Mouse (Mus musculus): Measurements from ENCODE around the gene Ajuba. TPM values are rescaled to one million over a fixed set of nuclear protein-coding genes. Genes with fewer than 3 reads are reported as not detected.

The Ajuba gene
- total and polyA plus RNA-seq, 3 experiments = not detected

- H3K27me3 ChIP-seq (ENCODE audit: insufficient read depth, low read length) = no peaks in the 10 kb centered on the region
- H3K9me3 ChIP-seq (replicated peaks) = no peaks in the 10 kb centered on the region
Measured at GRCm38 (mm10) chr14:54538580-54538979, 38.8 kb downstream of the Ajuba start.

DNA sequence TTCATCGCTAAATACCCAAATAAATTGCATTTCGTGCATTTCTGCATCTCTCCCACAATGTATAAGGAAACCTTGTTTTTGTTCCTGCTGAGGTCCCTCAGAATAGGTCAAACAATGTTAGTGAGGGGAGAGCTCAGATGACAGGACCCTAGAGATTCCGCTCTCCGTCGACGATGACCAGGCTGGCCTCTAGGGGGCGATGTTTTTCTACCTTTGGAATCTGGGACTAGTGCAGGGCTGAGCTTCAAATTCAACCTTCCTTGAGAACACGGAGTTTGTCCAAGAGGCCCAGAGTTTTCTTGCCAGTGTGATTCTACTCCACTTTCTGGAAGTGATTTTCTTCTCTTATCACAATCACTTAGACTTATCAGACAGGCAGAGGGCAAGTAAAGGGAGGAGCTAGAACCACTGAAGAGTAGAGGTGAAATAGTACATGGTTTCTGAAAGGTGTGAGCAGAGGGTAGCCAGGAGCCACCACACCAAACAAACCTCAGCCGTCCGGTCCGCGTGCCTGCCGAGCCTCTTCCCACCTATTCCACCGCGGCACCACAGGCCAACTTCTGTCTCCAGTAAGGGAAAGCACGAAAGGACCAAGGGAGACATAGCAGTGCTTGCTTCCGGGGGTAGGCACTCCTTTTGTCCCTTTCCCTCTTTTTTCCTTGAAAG lies 48.8 kb downstream of the Ajuba start:
- peaks cover 26% of the 10 kb centered on the region for H3K27me3 ChIP-seq (ENCODE audit: insufficient read depth, low read length)

More at GRCm38 (mm10) chr14:54538580-54538979, 38.8 kb downstream of the Ajuba start:
- TF ChIP-seq GATA1 (IDR thresholded peaks at IDR 0.05; ENCODE audit: borderline replicate concordance, low read length) = no peak
- no peak for TF ChIP-seq TAL1 (conservative IDR thresholded peaks at IDR 0.05; ENCODE audit: low read depth, low read length)
- no peak for TF ChIP-seq CTCF (IDR thresholded peaks at IDR 0.05; ENCODE audit: low read depth, low read length)
- TF ChIP-seq POLR2AphosphoS5 (IDR thresholded peaks at IDR 0.05; ENCODE audit: insufficient replicate concordance, low read depth, low read length) = no peak
- Histone ChIP-seq H3K4me3 (ENCODE audit: low read depth, low read length) (no peak overlapping the region), H3K36me3 (replicated peaks) (peaks cover 23% of the 10 kb centered on the region), H3K4me1 (ENCODE audit: insufficient read depth, low read depth, low read length) (no peaks in the 10 kb centered on the region)
- DNase-seq (ENCODE audit: low spot score) (no peak), ATAC-seq (ENCODE audit: extremely low read depth, insufficient number of reproducible peaks, low FRiP score, poor library complexity, severe bottlenecking) (no peak)

DNA sequence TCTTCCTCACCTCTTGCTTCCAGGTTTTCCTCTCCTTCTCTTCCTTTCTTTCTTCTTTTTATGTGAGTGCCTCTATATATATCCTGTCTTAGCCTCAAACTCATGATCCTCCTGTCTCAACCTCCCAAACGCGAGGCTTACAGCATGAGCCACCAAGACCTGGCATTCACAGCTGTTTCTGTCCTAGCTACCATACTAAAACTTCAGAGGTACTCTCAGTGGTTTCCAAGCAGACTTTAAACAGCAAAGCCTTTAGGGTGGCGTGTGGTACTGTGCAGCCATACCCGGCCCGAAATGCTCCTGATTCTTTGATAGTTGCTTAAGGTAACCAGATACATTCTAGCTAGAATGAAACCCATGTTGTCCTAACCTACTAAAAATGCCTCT lies 49.4 kb downstream of the Ajuba start:
- ATAC-seq (ENCODE audit: extremely low read depth, insufficient number of reproducible peaks, low FRiP score, poor library complexity, severe bottlenecking) = no peak
- no peak for DNase-seq (ENCODE audit: low spot score)
- H3K27me3 ChIP-seq (ENCODE audit: insufficient read depth, low read length) = peaks cover 26% of the 10 kb centered on the region

More for the DNA sequence above, 48.8 kb downstream of the Ajuba start:
- Histone ChIP-seq H3K36me3 (replicated peaks) (no peaks in the 10 kb centered on the region), H3K9me3 (replicated peaks) (0 out of 2 replicates have a peak, but pooled peaks cover 5% of the 10 kb centered on the region), H3K4me3 (ENCODE audit: low read depth, low read length) (peak overlapping the region; percentile 29; the same call in 1 of the 2 replicates), H3K4me1 (ENCODE audit: insufficient read depth, low read depth, low read length) (peaks cover 10% of the 10 kb centered on the region)
- TF ChIP-seq GATA2 (IDR thresholded peaks at IDR 0.05; ENCODE audit: borderline replicate concordance, low read depth, low read length) = no peak
- TF ChIP-seq CTCF (IDR thresholded peaks at IDR 0.05; ENCODE audit: low read depth, low read length) = peak; percentile 81
- TF ChIP-seq GATA1 (IDR thresholded peaks at IDR 0.05; ENCODE audit: borderline replicate concordance, low read length) = no peak
- ATAC-seq (ENCODE audit: extremely low read depth, insufficient number of reproducible peaks, low FRiP score, poor library complexity, severe bottlenecking) (peak; percentile 34; the same call in 1 of the 2 replicates), DNase-seq (ENCODE audit: low spot score) (peak; percentile 34)

DNA sequence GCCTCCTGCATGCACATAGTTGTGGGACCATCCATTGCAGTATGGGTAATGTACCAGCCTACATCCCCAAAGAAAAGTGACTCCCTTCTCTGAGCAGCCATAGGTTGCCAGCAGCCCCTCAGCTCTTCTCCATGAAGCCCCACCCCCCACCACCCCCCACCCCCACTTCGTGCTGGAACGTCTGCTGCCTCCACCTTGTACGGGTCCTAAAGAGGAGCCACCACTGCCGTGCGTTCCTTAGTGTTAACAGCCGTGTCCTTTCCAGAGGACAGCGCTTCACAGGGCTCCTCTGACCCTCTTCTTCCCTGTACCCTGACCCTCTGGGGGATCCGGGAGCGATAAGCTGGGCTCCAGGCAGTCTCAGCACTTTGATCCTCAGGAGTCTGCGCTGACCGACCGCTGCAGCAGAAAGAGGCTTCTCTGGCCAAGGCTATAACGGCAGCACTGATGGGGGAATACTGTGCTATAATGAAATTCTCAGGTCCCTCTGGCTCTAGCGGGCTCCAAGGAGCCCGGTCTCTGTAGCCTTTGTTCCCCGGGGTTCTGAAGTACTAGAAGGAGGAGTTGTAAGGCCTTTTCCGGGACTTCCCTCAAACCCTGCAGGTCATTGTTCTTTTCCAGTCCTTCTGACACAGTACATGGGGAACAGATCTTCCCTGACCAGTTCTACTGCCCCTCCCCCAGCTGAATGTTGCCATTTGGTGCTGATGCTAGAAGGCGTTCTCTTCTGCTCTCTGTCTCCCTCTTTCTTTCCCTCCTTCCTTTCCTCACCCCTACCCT lies 49.9 kb downstream of the Ajuba start:
- TF ChIP-seq GATA1 (IDR thresholded peaks at IDR 0.05; ENCODE audit: borderline replicate concordance, low read length) = no peak
- TF ChIP-seq POLR2AphosphoS5 (IDR thresholded peaks at IDR 0.05; ENCODE audit: insufficient replicate concordance, low read depth, low read length) = no peak
- no peak for TF ChIP-seq GATA2 (IDR thresholded peaks at IDR 0.05; ENCODE audit: borderline replicate concordance, low read depth, low read length)
- no peak for TF ChIP-seq CTCF (IDR thresholded peaks at IDR 0.05; ENCODE audit: low read depth, low read length)
- no peak for TF ChIP-seq TAL1 (conservative IDR thresholded peaks at IDR 0.05; ENCODE audit: low read depth, low read length)
- Histone ChIP-seq H3K4me1 (ENCODE audit: insufficient read depth, low read depth, low read length) (peaks cover 10% of the 10 kb centered on the region), H3K27me3 (ENCODE audit: insufficient read depth, low read length) (peaks cover 26% of the 10 kb centered on the region), H3K4me3 (ENCODE audit: low read depth, low read length) (no peak overlapping the region), H3K9me3 (replicated peaks) (0 out of 2 replicates have a peak, but pooled peaks cover 5% of the 10 kb centered on the region), H3K36me3 (replicated peaks) (no peaks in the 10 kb centered on the region)
- DNase-seq (ENCODE audit: low spot score) (no peak), ATAC-seq (ENCODE audit: extremely low read depth, insufficient number of reproducible peaks, low FRiP score, poor library complexity, severe bottlenecking) (no peak)

More for the DNA sequence above, 49.4 kb downstream of the Ajuba start:
- no peaks in the 10 kb centered on the region for H3K36me3 ChIP-seq (replicated peaks)
- 0 out of 2 replicates have a peak, but pooled peaks cover 5% of the 10 kb centered on the region for H3K9me3 ChIP-seq (replicated peaks)
- TF ChIP-seq TAL1 (conservative IDR thresholded peaks at IDR 0.05; ENCODE audit: low read depth, low read length) = no peak
- TF ChIP-seq GATA1 (IDR thresholded peaks at IDR 0.05; ENCODE audit: borderline replicate concordance, low read length) = no peak
- no peak for TF ChIP-seq POLR2AphosphoS5 (IDR thresholded peaks at IDR 0.05; ENCODE audit: insufficient replicate concordance, low read depth, low read length)
- TF ChIP-seq GATA2 (IDR thresholded peaks at IDR 0.05; ENCODE audit: borderline replicate concordance, low read depth, low read length) = no peak
- TF ChIP-seq CTCF (IDR thresholded peaks at IDR 0.05; ENCODE audit: low read depth, low read length) = no peak
- no peak overlapping the region for H3K4me3 ChIP-seq (ENCODE audit: low read depth, low read length)
- H3K4me1 ChIP-seq (ENCODE audit: insufficient read depth, low read depth, low read length) = peaks cover 10% of the 10 kb centered on the region

GRCm38 (mm10) chr14:54523600-54523999 lies 53.8 kb downstream of the Ajuba start:
- peaks cover 44% of the 10 kb centered on the region for H3K27me3 ChIP-seq (ENCODE audit: insufficient read depth, low read length)
- no peak for DNase-seq (ENCODE audit: low spot score)
- ATAC-seq (ENCODE audit: extremely low read depth, insufficient number of reproducible peaks, low FRiP score, poor library complexity, severe bottlenecking) = no peak

More at GRCm38 (mm10) chr14:54523600-54523999, 53.8 kb downstream of the Ajuba start:
- no peak overlapping the region for H3K4me3 ChIP-seq (ENCODE audit: low read depth, low read length)
- peaks cover 14% of the 10 kb centered on the region for H3K4me1 ChIP-seq (ENCODE audit: insufficient read depth, low read depth, low read length)
- H3K36me3 ChIP-seq (replicated peaks) = no peaks in the 10 kb centered on the region
- H3K9me3 ChIP-seq (replicated peaks) = no peaks in the 10 kb centered on the region
- TF ChIP-seq TAL1 (conservative IDR thresholded peaks at IDR 0.05; ENCODE audit: low read depth, low read length) (no peak), CTCF (IDR thresholded peaks at IDR 0.05; ENCODE audit: low read depth, low read length) (0 out of 2 replicates have a peak, but pooled peaks have one; percentile 8), POLR2AphosphoS5 (IDR thresholded peaks at IDR 0.05; ENCODE audit: insufficient replicate concordance, low read depth, low read length) (no peak), GATA1 (IDR thresholded peaks at IDR 0.05; ENCODE audit: borderline replicate concordance, low read length) (no peak)

Other genes starting within 250 kb of the Ajuba start
- gene Oxa1l, start 216.7 kb downstream of the Ajuba start, total RNA-seq (2014; fragmentation: Nextera tagmentation) = 72.2 and 76.0 TPM in 2 replicates
- gene Oxa1l, start 216.7 kb downstream of the Ajuba start, total RNA-seq (2017) = 34.2 and 35.9 TPM in 2 replicates
- gene Oxa1l, start 216.7 kb downstream of the Ajuba start, polyA plus RNA-seq (2012) = 134 and 196 TPM in 2 replicates
- 4.6 and 6.2 TPM in 2 replicates for gene Slc7a7, start 159.8 kb downstream of the Ajuba start, total RNA-seq (2014; fragmentation: Nextera tagmentation)
- 0.55 and 0.76 TPM in 2 replicates for gene Slc7a7, start 159.8 kb downstream of the Ajuba start, total RNA-seq (2017)
- gene Slc7a7, start 159.8 kb downstream of the Ajuba start, polyA plus RNA-seq (2012) = 0.88 and 1.1 TPM in 2 replicates
- gene Mrpl52, start 150.6 kb downstream of the Ajuba start, total RNA-seq (2014; fragmentation: Nextera tagmentation) = 318 and 469 TPM in 2 replicates
- 238 and 282 TPM in 2 replicates for gene Mrpl52, start 150.6 kb downstream of the Ajuba start, total RNA-seq (2017)
- gene Mrpl52, start 150.6 kb downstream of the Ajuba start, polyA plus RNA-seq (2012) = 1,643 and 2,190 TPM in 2 replicates
- gene Mmp14, start 145.9 kb downstream of the Ajuba start, total RNA-seq (2014; fragmentation: Nextera tagmentation) = 60.4 and 66.0 TPM in 2 replicates
- gene Mmp14, start 145.9 kb downstream of the Ajuba start, total RNA-seq (2017) = 28.6 and 33.8 TPM in 2 replicates
- 108 and 147 TPM in 2 replicates for gene Mmp14, start 145.9 kb downstream of the Ajuba start, polyA plus RNA-seq (2012)
- 36.3 and 44.4 TPM in 2 replicates for gene Lrp10, start 113.4 kb downstream of the Ajuba start, total RNA-seq (2014; fragmentation: Nextera tagmentation)
- gene Lrp10, start 113.4 kb downstream of the Ajuba start, total RNA-seq (2017) = 25.5 and 39.7 TPM in 2 replicates
- 226 and 280 TPM in 2 replicates for gene Lrp10, start 113.4 kb downstream of the Ajuba start, polyA plus RNA-seq (2012)
- gene Rem2, start 101.5 kb downstream of the Ajuba start, total RNA-seq (2014; fragmentation: Nextera tagmentation) = not detected in 2 replicates
- not detected in 2 replicates for gene Rem2, start 101.5 kb downstream of the Ajuba start, total RNA-seq (2017)
- 0.06 and 0.08 TPM in 2 replicates for gene Rem2, start 101.5 kb downstream of the Ajuba start, polyA plus RNA-seq (2012)
- gene Prmt5, start 60.0 kb downstream of the Ajuba start, total RNA-seq (2014; fragmentation: Nextera tagmentation) = 81.3 and 106 TPM in 2 replicates
- 44.8 and 50.9 TPM in 2 replicates for gene Prmt5, start 60.0 kb downstream of the Ajuba start, total RNA-seq (2017)
- 242 and 254 TPM in 2 replicates for gene Prmt5, start 60.0 kb downstream of the Ajuba start, polyA plus RNA-seq (2012)
- 42.7 and 46.4 TPM in 2 replicates for gene Haus4, start 22.9 kb downstream of the Ajuba start, total RNA-seq (2014; fragmentation: Nextera tagmentation)
- 57.9 and 66.6 TPM in 2 replicates for gene Haus4, start 22.9 kb downstream of the Ajuba start, total RNA-seq (2017)
- 46.1 and 60.3 TPM in 2 replicates for gene Haus4, start 22.9 kb downstream of the Ajuba start, polyA plus RNA-seq (2012)
- 9.0 and 25.1 TPM in 2 replicates for gene 4931414P19Rik, start 28.4 kb upstream of the Ajuba start, total RNA-seq (2014; fragmentation: Nextera tagmentation)
- gene 4931414P19Rik, start 28.4 kb upstream of the Ajuba start, total RNA-seq (2017) = 2.6 and 4.8 TPM in 2 replicates
- 21.3 and 25.6 TPM in 2 replicates for gene 4931414P19Rik, start 28.4 kb upstream of the Ajuba start, polyA plus RNA-seq (2012)
- gene Psmb5, start 40.5 kb upstream of the Ajuba start, total RNA-seq (2014; fragmentation: Nextera tagmentation) = 26.5 and 32.1 TPM in 2 replicates
- 50.8 and 56.8 TPM in 2 replicates for gene Psmb5, start 40.5 kb upstream of the Ajuba start, total RNA-seq (2017)
- gene Psmb5, start 40.5 kb upstream of the Ajuba start, polyA plus RNA-seq (2012) = 149 and 159 TPM in 2 replicates
- gene Psmb11, start 43.9 kb upstream of the Ajuba start, total RNA-seq (2014; fragmentation: Nextera tagmentation) = not detected in 2 replicates
- gene Psmb11, start 43.9 kb upstream of the Ajuba start, total RNA-seq (2017) = 0.11 and 0.12 TPM in 2 replicates
- gene Psmb11, start 43.9 kb upstream of the Ajuba start, polyA plus RNA-seq (2012) = not detected in 2 replicates
- gene Gm17606, start 63.4 kb upstream of the Ajuba start, total RNA-seq (2014; fragmentation: Nextera tagmentation) = not detected in 2 replicates
- not detected in 2 replicates for gene Gm17606, start 63.4 kb upstream of the Ajuba start, total RNA-seq (2017)
- not detected in 2 replicates for gene Gm17606, start 63.4 kb upstream of the Ajuba start, polyA plus RNA-seq (2012)
- gene Cdh24, start 63.8 kb upstream of the Ajuba start, total RNA-seq (2014; fragmentation: Nextera tagmentation) = 0.68 and 0.73 TPM in 2 replicates
- 0.11 and 0.35 TPM in 2 replicates for gene Cdh24, start 63.8 kb upstream of the Ajuba start, total RNA-seq (2017)
- 1.5 and 1.8 TPM in 2 replicates for gene Cdh24, start 63.8 kb upstream of the Ajuba start, polyA plus RNA-seq (2012)
- gene 1700123O20Rik, start 108.7 kb upstream of the Ajuba start, total RNA-seq (2014; fragmentation: Nextera tagmentation) = 38.2 and 45.2 TPM in 2 replicates
- 34.1 and 34.6 TPM in 2 replicates for gene 1700123O20Rik, start 108.7 kb upstream of the Ajuba start, total RNA-seq (2017)
- gene 1700123O20Rik, start 108.7 kb upstream of the Ajuba start, polyA plus RNA-seq (2012) = 10.1 and 12.5 TPM in 2 replicates
- 266 and 298 TPM in 2 replicates for gene Acin1, start 109.4 kb upstream of the Ajuba start, total RNA-seq (2014; fragmentation: Nextera tagmentation)
- gene Acin1, start 109.4 kb upstream of the Ajuba start, total RNA-seq (2017) = 115 and 125 TPM in 2 replicates
- gene Acin1, start 109.4 kb upstream of the Ajuba start, polyA plus RNA-seq (2012) = 640 and 697 TPM in 2 replicates
- gene Gm29776, start 121.3 kb upstream of the Ajuba start, total RNA-seq (2014; fragmentation: Nextera tagmentation) = not detected in 2 replicates
- 0.11 TPM in 1 of 2 replicates, not detected in the other for gene Gm29776, start 121.3 kb upstream of the Ajuba start, total RNA-seq (2017)
- 0.02 TPM in 1 of 2 replicates, not detected in the other for gene Gm29776, start 121.3 kb upstream of the Ajuba start, polyA plus RNA-seq (2012)
- 0.90 and 1.6 TPM in 2 replicates for gene Cebpe, start 134.6 kb upstream of the Ajuba start, total RNA-seq (2014; fragmentation: Nextera tagmentation)
- gene Cebpe, start 134.6 kb upstream of the Ajuba start, total RNA-seq (2017) = 0.16 TPM in 1 of 2 replicates, not detected in the other
- 11.1 and 12.4 TPM in 2 replicates for gene Cebpe, start 134.6 kb upstream of the Ajuba start, polyA plus RNA-seq (2012)
- 325 and 329 TPM in 2 replicates for gene Slc7a8, start 204.4 kb upstream of the Ajuba start, total RNA-seq (2014; fragmentation: Nextera tagmentation)
- 45.0 and 54.9 TPM in 2 replicates for gene Slc7a8, start 204.4 kb upstream of the Ajuba start, total RNA-seq (2017)
- gene Slc7a8, start 204.4 kb upstream of the Ajuba start, polyA plus RNA-seq (2012) = 191 and 199 TPM in 2 replicates
- not detected in 2 replicates for gene Rnf212b, start 236.6 kb upstream of the Ajuba start, total RNA-seq (2014; fragmentation: Nextera tagmentation)
- 0.27 TPM in 1 of 2 replicates, not detected in the other for gene Rnf212b, start 236.6 kb upstream of the Ajuba start, total RNA-seq (2017)
- gene Rnf212b, start 236.6 kb upstream of the Ajuba start, polyA plus RNA-seq (2012) = not detected in 2 replicates